Mouse (Mus musculus) small intestine, adult 2 months (tissue): Measurements from ENCODE around the gene Mtus2.

Source experiments
- CTCF ChIP-seq: fragments of 200-500 bp; IDR thresholded peaks from 2 replicates; pipeline ENCODE4 v1.5.1; 2012; ENCODE audit warnings: low read depth, mild to moderate bottlenecking, control low read depth, inconsistent platforms, low read length, moderate library complexity, mixed read lengths; ENCODE audit not compliant: insufficient replicate concordance, insufficient read length; ENCODE audit errors: extremely low read depth
- POLR2A ChIP-seq: fragments of 200-500 bp; IDR thresholded peaks from 2 replicates; pipeline ENCODE4 v1.6.1; 2012; ENCODE audit warnings: low read depth, mild to moderate bottlenecking, control low read depth, inconsistent platforms, low read length, moderate library complexity

DNA sequence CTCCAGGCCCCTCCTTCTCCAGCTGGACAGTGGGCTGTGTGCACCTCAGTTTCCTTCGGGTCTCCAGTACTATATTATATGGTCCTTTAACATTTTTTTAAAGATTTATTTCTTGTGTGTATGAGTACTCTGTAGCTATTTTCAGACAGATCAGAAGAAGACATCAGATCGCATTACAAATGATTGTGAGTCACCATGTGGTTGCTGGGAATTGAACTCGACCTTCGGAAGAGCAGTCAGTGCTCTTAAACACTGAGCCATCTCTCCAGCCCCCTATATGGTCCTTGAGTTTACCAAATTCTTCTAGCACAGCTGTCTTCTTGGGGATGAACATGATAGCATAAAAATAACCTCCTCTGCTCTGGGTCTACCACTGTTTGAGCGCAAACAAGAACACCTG, 382.0 kb downstream of the Mtus2 start:
- no peak for TF ChIP-seq CTCF
- TF ChIP-seq POLR2A = no peak
